Mouse (Mus musculus) effector memory CD4-positive, alpha-beta T cell, adult 7 months (primary cell): ENCODE measurements around the gene Irx4. TPM values are rescaled to one million over a fixed set of nuclear protein-coding genes. Genes with fewer than 3 reads are reported as not detected.

Source experiments
- polyA plus RNA-seq: library from polyadenylated mRNA; unstranded; fragments of 100-300 nt; shearing (Covaris generic); gene quantifications from one replicate; pipeline ENCODE4 v1.2.1, GENCODE M21; 2017

Gene Irx4
- polyA plus RNA-seq: 0.16 TPM

DNA sequence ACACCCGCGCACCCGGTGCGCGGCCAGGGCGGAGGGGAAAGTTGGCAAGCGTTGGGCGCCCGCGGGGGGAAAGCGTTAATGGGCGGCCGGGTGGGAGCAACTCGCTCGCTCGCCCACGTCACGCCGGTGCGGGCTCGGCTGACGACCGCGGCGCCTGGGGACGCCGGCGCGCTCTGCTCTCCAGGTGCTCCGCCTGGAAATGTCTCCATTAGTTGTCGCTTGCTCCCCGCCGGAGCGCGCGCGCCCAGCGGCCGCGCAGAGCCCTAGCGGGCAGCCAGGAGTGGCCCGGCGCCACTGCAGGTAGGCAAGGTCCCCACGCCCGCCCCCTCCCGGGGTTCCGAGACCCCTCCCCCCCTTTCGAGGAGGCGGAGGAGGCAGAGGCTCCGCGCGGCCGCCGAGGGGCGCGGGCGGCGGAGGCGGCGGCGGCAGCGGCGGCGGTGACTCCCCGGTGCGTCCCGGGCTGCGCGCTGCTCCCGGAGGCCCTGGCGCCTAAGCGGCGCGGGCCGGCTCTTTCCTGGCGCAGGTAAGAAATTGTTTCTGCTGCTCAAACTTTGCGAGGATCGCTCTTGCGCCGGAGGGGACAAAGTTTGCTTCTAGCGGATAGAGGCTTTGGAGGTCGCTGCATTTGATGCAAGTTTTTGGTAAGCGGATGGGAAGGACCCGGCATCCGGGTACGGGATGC is at the start of gene Irx4:
TSS of gene Irx4 (plus strand) at position 126 of the 682 bp plus-strand sequence.

Other genes starting within 250 kb of the Irx4 start
- gene Mrpl36, start 68.0 kb downstream of the Irx4 start, polyA plus RNA-seq: 51.6 TPM
- gene Ndufs6, start 68.1 kb downstream of the Irx4 start, polyA plus RNA-seq: 119 TPM
- 25.6 TPM for gene Lpcat1, start 206.7 kb downstream of the Irx4 start, polyA plus RNA-seq